Mouse (Mus musculus) intestine, embryonic 15.5 days (tissue): ENCODE results near the gene Pla2g4e. TPM values are rescaled to one million over a fixed set of nuclear protein-coding genes. Genes with fewer than 3 reads are reported as not detected.

ENCODE experiments used
- ATAC-seq: fragments of 200-750 bp; cut with Nextera tagmentation; 2 replicates; pipeline ENCODE4 v1.8.0; 2017; ENCODE audit warnings: moderate TSS enrichment, moderate library complexity
- H3K27ac ChIP-seq: fragments of 300-500 bp; sonication (generic); 2 replicates; pipeline ENCODE4 v1.5.1; 2015; ENCODE audit warnings: mild to moderate bottlenecking, inconsistent platforms
- H3K27me3 ChIP-seq: fragments of 300-500 bp; sonication (generic); replicated peaks from 2 replicates; pipeline ENCODE4 v1.6.1; 2015; ENCODE audit warnings: inconsistent platforms
- H3K36me3 ChIP-seq: fragments of 300-500 bp; sonication (generic); 2 replicates; pipeline ENCODE4 v1.6.1; 2015; ENCODE audit warnings: inconsistent platforms
- H3K4me1 ChIP-seq: fragments of 300-500 bp; sonication (generic); replicated peaks from 2 replicates; pipeline ENCODE4 v1.6.1; 2015; ENCODE audit warnings: inconsistent platforms
- H3K4me2 ChIP-seq: fragments of 300-500 bp; sonication (generic); replicated peaks from 2 replicates; pipeline ENCODE4 v1.6.1; 2015; ENCODE audit warnings: mild to moderate bottlenecking, inconsistent platforms
- H3K4me3 ChIP-seq: fragments of 300-500 bp; sonication (generic); replicated peaks from 2 replicates; pipeline ENCODE4 v1.5.1; 2015; ENCODE audit warnings: inconsistent platforms
- H3K9ac ChIP-seq: fragments of 300-500 bp; sonication (generic); 2 replicates; pipeline ENCODE4 v1.6.1; 2015; ENCODE audit warnings: inconsistent platforms
- H3K9me3 ChIP-seq: fragments of 300-500 bp; sonication (generic); 2 replicates; pipeline ENCODE4 v1.6.1; 2016; ENCODE audit warnings: inconsistent platforms
- WGBS: fragments of 180-500 bp; shearing (Covaris S2); methylation state at CpG from one replicate; pipeline ENCODE4 v1.1.7; 2015; 5-methylcytosine and 5-hydroxymethylcytosine counted together
- polyA plus RNA-seq: library from polyadenylated mRNA; unstranded; fragments of >200 nt; fragmentation: Nextera tagmentation; extraction: Ambion mirVana; gene quantifications from 2 replicates; pipeline ENCODE4 v1.2.1, GENCODE M21; 2015

The Pla2g4e gene
- polyA plus RNA-seq, 1 experiment from 2014 or later, result 0.09 TPM

DNA sequence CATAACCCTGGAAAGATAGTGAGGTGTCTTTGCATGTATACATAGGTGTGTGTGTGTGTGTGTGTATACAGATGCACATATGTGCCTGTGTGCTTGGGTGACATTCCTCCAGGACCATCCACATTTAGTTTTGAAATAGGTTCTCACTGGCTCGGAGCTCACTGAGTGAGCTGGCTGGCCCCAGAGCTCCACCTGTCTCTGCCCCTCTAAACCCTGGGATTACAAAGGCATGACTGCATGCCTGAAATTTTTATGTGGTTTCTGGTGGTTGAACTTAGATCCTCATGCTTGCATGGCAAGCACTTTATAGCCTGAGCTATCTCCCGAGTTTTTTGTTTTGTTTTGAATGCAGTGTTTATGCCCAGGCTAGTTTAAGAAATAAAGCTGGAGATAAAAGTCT lies 98.6 kb downstream of the Pla2g4e start:
- ATAC-seq, result no peak
- Histone ChIP-seq H3K27me3 (no peaks in the 10 kb centered on the region), H3K36me3 (no peaks in the 10 kb centered on the region), H3K4me3 (no peak overlapping the region), H3K9ac (no peak overlapping the region), H3K27ac (no peak overlapping the region), H3K4me2 (no peak overlapping the region), H3K4me1 (0 out of 2 replicates have a peak, but pooled peaks cover 2% of the 10 kb centered on the region), H3K9me3 (no peaks in the 10 kb centered on the region)
- 67% methylated on average over 2 of the region's 2 CpGs for WGBS

DNA sequence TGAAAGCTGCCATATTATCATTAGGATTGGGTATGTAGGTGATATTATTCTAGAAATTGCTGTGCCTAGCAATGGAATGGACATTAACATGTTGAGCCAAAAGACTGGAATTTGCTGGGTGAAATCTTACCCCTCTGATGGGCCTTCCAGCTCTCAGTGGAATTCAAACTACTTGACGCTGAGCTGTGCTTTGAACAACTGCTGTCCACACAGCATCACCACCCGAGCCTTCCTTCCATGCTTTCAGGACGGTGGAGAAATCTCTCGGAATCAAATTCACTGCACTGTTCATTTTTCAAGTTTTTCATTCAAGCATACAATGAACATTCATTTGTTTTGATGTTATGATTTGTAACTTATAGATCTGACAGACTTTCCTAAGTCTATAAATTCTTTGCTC lies 100.7 kb downstream of the Pla2g4e start:
- Histone ChIP-seq H3K27me3 (no peaks in the 10 kb centered on the region), H3K36me3 (no peaks in the 10 kb centered on the region), H3K4me1 (no peaks in the 10 kb centered on the region), H3K9ac (no peak overlapping the region), H3K4me2 (no peak overlapping the region), H3K4me3 (no peak overlapping the region), H3K27ac (no peak overlapping the region), H3K9me3 (no peaks in the 10 kb centered on the region)
- WGBS, result 89% methylated on average over 4 of the region's 4 CpGs
- no peak for ATAC-seq

GRCm38 (mm10) chr2:120142336-120142735 lies 102.8 kb downstream of the Pla2g4e start:
- no peaks in the 10 kb centered on the region for H3K9me3 ChIP-seq
- H3K27ac ChIP-seq, result no peak overlapping the region

GRCm38 (mm10) chr2:120141671-120142070 lies 103.5 kb downstream of the Pla2g4e start:
- no peak overlapping the region for H3K9ac ChIP-seq
- H3K4me3 ChIP-seq, result no peak overlapping the region
- H3K27me3 ChIP-seq, result no peaks in the 10 kb centered on the region
- H3K4me2 ChIP-seq, result no peak overlapping the region
- H3K27ac ChIP-seq, result no peak overlapping the region
- WGBS, result 84% methylated on average over 1 of the region's 1 CpGs
- H3K4me1 ChIP-seq, result no peaks in the 10 kb centered on the region
- ATAC-seq, result no peak
- no peaks in the 10 kb centered on the region for H3K36me3 ChIP-seq
- H3K9me3 ChIP-seq, result no peaks in the 10 kb centered on the region

More at GRCm38 (mm10) chr2:120142336-120142735, 102.8 kb downstream of the Pla2g4e start:
- no peaks in the 10 kb centered on the region for H3K27me3 ChIP-seq
- H3K4me3 ChIP-seq, result no peak overlapping the region
- H3K4me1 ChIP-seq, result no peaks in the 10 kb centered on the region
- WGBS, result 74% methylated on average over 5 of the region's 5 CpGs
- no peaks in the 10 kb centered on the region for H3K36me3 ChIP-seq
- no peak for ATAC-seq
- no peak overlapping the region for H3K9ac ChIP-seq
- no peak overlapping the region for H3K4me2 ChIP-seq

DNA sequence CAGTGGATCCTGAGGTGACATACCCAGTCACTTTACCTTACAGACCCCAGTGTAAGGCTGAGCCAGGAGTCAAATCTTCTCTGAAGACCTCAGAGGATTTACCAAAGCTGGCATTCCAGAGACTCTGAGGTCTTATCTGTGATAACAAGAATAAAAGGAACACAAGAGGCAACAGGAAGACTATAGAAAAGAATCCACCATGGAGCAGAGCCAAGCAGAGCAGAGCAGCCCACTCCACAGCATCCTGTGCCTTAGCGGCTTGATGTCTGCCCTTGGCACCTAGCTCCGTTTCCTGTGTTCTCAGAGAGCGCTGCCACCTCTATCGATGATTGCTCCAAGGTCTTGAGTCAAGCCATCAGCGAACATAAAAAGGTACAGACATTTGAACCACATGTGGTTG lies 104.8 kb downstream of the Pla2g4e start:
- Histone ChIP-seq H3K4me2 (no peak overlapping the region), H3K4me1 (no peaks in the 10 kb centered on the region), H3K36me3 (no peaks in the 10 kb centered on the region), H3K27me3 (no peaks in the 10 kb centered on the region), H3K9ac (no peak overlapping the region), H3K27ac (no peak overlapping the region), H3K4me3 (no peak overlapping the region), H3K9me3 (no peaks in the 10 kb centered on the region)
- WGBS, result 86% methylated on average over 5 of the region's 5 CpGs
- no peak for ATAC-seq

DNA sequence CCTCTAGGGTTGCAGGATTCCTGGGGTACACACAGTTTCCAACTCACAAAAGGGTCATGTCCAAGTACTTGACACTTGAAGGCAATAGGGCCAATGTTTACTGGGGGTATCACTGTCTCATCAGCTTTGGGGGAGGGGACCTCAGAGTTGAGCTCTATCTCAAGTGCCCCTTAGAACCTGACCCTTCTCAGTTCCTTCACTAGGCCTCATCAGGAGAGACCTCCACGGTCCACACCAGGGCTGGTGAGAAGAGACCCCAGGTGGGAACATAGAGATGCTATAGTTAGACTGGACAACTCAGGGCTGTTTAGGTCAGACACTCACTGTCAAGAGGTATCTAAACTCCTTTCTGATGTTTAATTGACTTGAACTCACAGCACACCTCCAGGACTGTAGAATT lies 106.0 kb downstream of the Pla2g4e start:
- Histone ChIP-seq H3K9ac (no peak overlapping the region), H3K4me1 (no peaks in the 10 kb centered on the region)
- 97% methylated on average over 1 of the region's 1 CpGs for WGBS

GRCm38 (mm10) chr2:120137281-120137680 lies 107.9 kb downstream of the Pla2g4e start:
- Histone ChIP-seq H3K9me3 (no peaks in the 10 kb centered on the region), H3K27me3 (no peaks in the 10 kb centered on the region), H3K36me3 (no peaks in the 10 kb centered on the region), H3K4me1 (no peaks in the 10 kb centered on the region), H3K4me2 (no peak overlapping the region), H3K27ac (no peak overlapping the region), H3K9ac (no peak overlapping the region), H3K4me3 (no peak overlapping the region)
- 66% methylated on average over 5 of the region's 5 CpGs for WGBS
- ATAC-seq, result no peak

More for the DNA sequence above, 106.0 kb downstream of the Pla2g4e start:
- no peaks in the 10 kb centered on the region for H3K9me3 ChIP-seq
- no peaks in the 10 kb centered on the region for H3K27me3 ChIP-seq
- no peak overlapping the region for H3K4me2 ChIP-seq
- no peaks in the 10 kb centered on the region for H3K36me3 ChIP-seq
- no peak overlapping the region for H3K4me3 ChIP-seq
- no peak for ATAC-seq
- H3K27ac ChIP-seq, result no peak overlapping the region

- H3K4me1 ChIP-seq, result 0 out of 2 replicates have a peak, but pooled peaks cover 3% of the 10 kb centered on the region
- no peak overlapping the region for H3K4me2 ChIP-seq
- H3K4me3 ChIP-seq, result no peak overlapping the region
- no peaks in the 10 kb centered on the region for H3K9me3 ChIP-seq
- ATAC-seq, result no peak
- H3K9ac ChIP-seq, result no peak overlapping the region
- H3K36me3 ChIP-seq, result no peaks in the 10 kb centered on the region
- no peak overlapping the region for H3K27ac ChIP-seq
- no peaks in the 10 kb centered on the region for H3K27me3 ChIP-seq
These were observed 110.6 kb downstream of the Pla2g4e start for GRCm38 (mm10) chr2:120134453-120135075.

DNA sequence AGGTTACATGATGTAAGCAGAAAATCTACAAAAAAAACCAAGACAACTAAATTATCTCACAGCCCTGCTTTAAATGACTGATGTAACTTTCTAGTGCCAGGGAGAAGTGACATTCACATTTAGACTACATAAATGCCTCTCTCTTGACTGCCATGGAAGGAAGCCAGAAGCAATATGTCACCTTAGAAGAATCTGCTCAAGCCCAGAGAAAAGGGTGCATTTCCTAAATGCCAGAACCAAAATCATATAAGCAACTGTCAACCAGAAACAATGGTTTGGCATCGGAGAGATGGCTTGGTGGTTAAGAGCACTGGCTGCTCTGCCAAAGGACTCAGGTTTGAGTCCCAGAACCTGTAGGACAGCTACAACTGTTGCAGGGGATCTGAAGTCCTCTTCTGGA lies 113.3 kb downstream of the Pla2g4e start:
- H3K9ac ChIP-seq, result no peak overlapping the region

DNA sequence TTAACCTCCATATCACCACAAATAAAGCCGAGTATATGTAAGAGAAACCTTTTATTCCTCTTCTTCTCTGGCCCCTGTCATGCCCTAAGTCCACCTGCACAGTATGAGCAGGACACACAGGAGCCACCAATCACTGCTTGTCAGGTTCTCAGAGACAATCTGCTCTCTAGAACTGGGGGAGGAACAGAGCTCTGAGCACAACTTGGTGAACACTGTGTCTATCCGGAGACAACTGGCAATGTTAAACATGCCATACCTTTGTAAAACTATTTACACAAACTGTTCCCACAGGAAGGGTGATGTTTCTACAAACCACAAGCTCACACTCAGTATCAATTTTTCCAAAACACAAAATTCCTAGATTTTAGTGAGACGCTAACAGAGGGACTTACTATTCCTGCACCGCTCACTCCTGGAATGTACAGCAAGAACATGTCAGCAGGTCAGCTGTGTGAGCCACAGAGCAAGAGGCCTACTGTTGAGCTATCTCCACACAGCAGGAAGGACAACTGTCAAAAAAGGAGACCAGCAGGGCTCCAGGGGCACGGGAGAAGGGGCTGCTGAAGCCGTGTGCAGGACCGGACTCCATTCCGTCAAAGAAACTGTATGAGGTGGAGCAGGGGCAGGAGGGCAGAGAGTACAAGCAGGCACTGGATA lies 115.8 kb downstream of the Pla2g4e start:
- 50% methylated on average over 8 of the region's 8 CpGs for WGBS

More for the DNA sequence above, 113.3 kb downstream of the Pla2g4e start:
- Histone ChIP-seq H3K4me2 (no peak overlapping the region), H3K4me1 (peaks cover 18% of the 10 kb centered on the region), H3K27me3 (no peaks in the 10 kb centered on the region), H3K9me3 (no peaks in the 10 kb centered on the region), H3K36me3 (no peaks in the 10 kb centered on the region), H3K4me3 (no peak overlapping the region), H3K27ac (no peak overlapping the region)
- WGBS, result 72% methylated on average over 1 of the region's 1 CpGs
- ATAC-seq, result no peak

GRCm38 (mm10) chr2:120128611-120129051 lies 116.5 kb downstream of the Pla2g4e start:
- peaks cover 21% of the 10 kb centered on the region for H3K4me1 ChIP-seq
- H3K4me3 ChIP-seq, result no peak overlapping the region
- H3K27me3 ChIP-seq, result no peaks in the 10 kb centered on the region
- H3K36me3 ChIP-seq, result no peaks in the 10 kb centered on the region
- peak; percentile 62 for ATAC-seq
- H3K9me3 ChIP-seq, result no peaks in the 10 kb centered on the region
- 38% methylated on average over 1 of the region's 1 CpGs for WGBS
- no peak overlapping the region for H3K9ac ChIP-seq
- no peak overlapping the region for H3K4me2 ChIP-seq
- H3K27ac ChIP-seq, result peak overlapping the region; percentile 56; the same call in 1 of the 2 replicates

More for the DNA sequence above, 115.8 kb downstream of the Pla2g4e start:
- Histone ChIP-seq H3K27me3 (no peaks in the 10 kb centered on the region), H3K4me3 (no peak overlapping the region), H3K9ac (no peak overlapping the region), H3K36me3 (no peaks in the 10 kb centered on the region), H3K27ac (peak overlapping the region; percentile 56; the same call in 1 of the 2 replicates), H3K4me1 (peaks cover 18% of the 10 kb centered on the region), H3K4me2 (no peak overlapping the region), H3K9me3 (no peaks in the 10 kb centered on the region)
- ATAC-seq, result no peak

GRCm38 (mm10) chr2:120128011-120128410 lies 117.1 kb downstream of the Pla2g4e start:
- H3K4me2 ChIP-seq, result no peak overlapping the region
- no peak overlapping the region for H3K9ac ChIP-seq

GRCm38 (mm10) chr2:120126901-120127300 lies 118.2 kb downstream of the Pla2g4e start:
- no peaks in the 10 kb centered on the region for H3K36me3 ChIP-seq
- H3K9me3 ChIP-seq, result no peaks in the 10 kb centered on the region
- H3K9ac ChIP-seq, result no peak overlapping the region
- no peak overlapping the region for H3K4me2 ChIP-seq
- no peak overlapping the region for H3K27ac ChIP-seq
- H3K4me3 ChIP-seq, result no peak overlapping the region
- WGBS, result 59% methylated on average over 1 of the region's 1 CpGs
- no peak for ATAC-seq
- peaks cover 21% of the 10 kb centered on the region for H3K4me1 ChIP-seq
- H3K27me3 ChIP-seq, result no peaks in the 10 kb centered on the region

More at GRCm38 (mm10) chr2:120128011-120128410, 117.1 kb downstream of the Pla2g4e start:
- no peaks in the 10 kb centered on the region for H3K9me3 ChIP-seq
- H3K4me1 ChIP-seq, result peaks cover 21% of the 10 kb centered on the region
- no peaks in the 10 kb centered on the region for H3K36me3 ChIP-seq
- no peak overlapping the region for H3K4me3 ChIP-seq
- ATAC-seq, result no peak
- no peaks in the 10 kb centered on the region for H3K27me3 ChIP-seq
- H3K27ac ChIP-seq, result peak overlapping the region; percentile 56; the same call in 1 of the 2 replicates
